Mouse (Mus musculus): ENCODE data around the gene Mbnl2.
A peak's percentile ranks its signal among the peaks of the same experiment; 100 is the strongest.

Mbnl2 gene

DNA sequence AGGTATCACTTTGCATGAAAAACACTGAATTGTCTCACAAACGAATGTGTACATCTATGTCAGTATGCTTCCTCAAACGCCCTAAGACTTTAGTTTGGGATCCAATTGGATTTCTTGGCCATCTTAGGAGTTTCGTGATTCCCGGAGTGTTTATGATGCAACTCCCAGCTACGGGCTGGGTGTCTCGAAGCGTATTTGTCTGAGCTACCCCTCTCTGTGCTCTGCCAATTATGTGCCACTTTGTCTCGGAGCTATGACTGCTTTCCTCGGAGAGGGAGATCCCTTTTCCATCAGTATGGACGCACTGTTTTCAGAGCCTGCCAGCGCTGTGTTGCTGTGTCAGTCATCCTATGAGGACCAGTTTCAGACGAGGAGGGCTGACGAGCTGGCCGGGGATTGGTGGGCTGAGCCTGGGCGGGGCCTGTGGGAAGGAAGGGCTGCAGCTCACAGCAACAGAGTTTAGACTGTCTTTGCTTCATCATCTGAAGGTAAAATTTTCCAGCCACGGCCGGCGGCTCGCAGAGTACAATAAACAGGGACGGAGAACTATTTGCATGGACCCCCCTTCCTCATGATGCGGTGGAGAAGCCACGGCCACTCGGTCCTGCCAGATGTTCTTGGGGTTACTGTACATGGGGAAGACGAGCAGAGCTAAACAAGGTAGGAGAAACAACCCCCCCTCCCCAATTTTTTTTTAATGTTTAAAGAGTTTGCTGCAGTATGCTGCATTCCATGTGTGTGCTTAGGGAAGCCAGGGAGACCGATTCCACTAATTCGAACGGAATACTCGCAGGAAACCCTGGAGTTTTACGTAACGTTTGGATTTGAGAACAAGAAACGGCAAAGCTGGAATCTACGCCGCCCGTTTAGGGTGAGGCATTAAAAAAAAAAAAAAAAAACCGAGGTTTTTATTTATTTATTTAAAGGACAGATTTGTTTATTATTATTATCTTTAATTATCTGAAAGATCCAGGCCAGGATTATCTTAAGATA is at the start of gene Mbnl2:
TSS of gene Mbnl2 (plus strand) at position 424 of the 993 bp plus-strand sequence.
- DNase-seq (ENCODE audit: inconsistent age in 2 of 2, low spot score in 1 of 2): peak; percentile 97 to 98

DNA sequence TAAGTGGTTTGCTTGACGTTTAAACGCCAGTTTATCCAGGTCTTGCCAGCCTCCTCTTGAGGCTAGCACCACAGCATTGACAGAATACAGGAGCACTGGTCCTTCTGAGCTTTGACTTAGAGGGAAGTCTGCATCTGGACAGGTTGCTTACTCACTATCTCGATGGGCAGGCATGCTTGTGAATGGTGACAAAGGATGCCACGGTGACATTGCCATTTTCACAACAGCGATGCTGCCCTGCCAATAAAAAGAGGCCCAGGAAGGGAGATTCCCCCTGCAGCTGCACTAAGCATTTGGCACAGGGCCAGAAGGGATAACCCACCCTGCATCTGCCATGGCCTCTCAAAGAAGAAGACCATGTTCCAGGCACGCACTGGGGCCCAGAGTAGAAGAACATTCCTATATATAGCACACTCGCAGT is 43.4 kb upstream of the Mbnl2 start:
- no peak for DNase-seq (ENCODE audit: inconsistent age in 2 of 2, low spot score in 1 of 2)

DNA sequence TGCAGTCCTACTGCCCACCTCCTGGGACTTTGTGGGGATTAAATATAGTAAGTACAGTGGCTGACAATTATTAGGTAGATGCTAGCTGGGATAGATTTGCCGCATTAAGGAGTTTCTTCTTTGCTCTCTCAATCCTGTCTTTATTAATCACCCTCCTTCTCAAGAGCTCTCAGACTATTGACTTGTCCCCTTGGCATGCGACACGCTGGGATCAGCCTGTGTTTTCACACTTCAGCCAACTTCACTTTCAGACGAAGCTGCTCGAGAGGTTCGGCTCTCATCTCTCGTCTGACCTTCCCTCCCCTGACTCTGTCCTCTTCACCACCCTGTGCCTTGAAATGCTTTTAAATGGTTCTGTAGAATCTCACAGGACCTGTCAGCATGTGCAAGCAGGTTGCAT is 39.9 kb upstream of the Mbnl2 start:
- DNase-seq (ENCODE audit: inconsistent age in 2 of 2, low spot score in 1 of 2): no peak

DNA sequence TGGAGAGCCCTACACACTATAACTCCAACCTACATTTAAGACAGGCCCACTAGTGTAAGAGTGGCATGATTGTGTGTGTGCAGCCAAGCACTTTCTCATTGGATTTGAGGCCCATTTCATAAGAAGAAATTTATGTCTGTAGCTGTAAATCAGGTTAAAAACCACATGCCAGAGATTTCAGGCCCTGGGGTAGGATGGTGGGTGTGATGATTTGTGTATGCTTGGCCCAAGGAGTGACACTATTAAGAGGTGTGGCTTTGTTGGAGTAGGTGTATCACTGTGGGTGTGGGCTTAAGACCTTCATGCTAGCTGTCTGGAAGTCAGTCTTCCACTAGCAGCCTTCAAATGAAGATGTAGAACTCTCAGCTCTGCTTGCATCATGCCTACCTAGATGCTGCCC is 37.0 kb upstream of the Mbnl2 start:
- DNase-seq (ENCODE audit: inconsistent age in 2 of 2, low spot score in 1 of 2): no peak

DNA sequence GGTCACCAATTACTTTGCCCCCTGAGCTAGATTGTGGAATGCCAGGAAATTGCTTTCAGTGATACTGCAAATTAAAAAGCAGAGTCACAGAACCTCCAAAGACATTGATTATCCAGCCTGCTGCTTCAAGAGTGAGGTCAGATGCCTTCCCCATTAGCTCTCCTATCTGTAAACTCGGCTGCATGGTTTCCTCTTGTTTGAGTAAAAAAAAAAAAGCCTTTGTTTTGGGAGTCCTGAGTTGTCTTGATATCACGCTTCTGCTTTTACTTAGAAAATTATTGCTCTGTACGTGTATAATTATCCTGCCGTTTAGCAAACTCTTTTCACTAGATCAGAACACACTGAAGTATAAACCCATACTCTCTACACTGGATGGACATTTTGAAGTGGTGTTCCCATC is 35.3 kb upstream of the Mbnl2 start:
- DNase-seq (ENCODE audit: inconsistent age in 2 of 2, low spot score in 1 of 2): no peak

DNA sequence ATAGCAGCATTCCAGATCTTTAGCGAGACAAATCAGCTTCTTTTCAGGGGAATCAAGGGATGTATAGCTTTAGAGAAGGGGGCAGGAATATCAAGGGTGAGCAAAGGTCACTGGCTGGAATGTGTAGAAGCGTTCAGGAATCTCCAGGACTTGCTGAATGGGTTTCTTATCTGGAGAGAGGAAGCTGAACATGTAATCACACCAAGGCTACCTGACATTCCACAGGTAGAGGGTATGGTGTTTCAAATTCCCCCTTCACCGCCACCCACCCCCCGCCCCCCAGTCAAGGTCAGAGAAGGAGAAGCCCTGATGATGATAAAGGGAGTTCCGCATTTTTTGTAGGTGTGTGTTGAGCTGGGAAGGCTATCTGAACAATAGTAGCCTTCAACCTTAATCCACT is 32.8 kb upstream of the Mbnl2 start:
- no peak for DNase-seq (ENCODE audit: inconsistent age in 2 of 2, low spot score in 1 of 2)

DNA sequence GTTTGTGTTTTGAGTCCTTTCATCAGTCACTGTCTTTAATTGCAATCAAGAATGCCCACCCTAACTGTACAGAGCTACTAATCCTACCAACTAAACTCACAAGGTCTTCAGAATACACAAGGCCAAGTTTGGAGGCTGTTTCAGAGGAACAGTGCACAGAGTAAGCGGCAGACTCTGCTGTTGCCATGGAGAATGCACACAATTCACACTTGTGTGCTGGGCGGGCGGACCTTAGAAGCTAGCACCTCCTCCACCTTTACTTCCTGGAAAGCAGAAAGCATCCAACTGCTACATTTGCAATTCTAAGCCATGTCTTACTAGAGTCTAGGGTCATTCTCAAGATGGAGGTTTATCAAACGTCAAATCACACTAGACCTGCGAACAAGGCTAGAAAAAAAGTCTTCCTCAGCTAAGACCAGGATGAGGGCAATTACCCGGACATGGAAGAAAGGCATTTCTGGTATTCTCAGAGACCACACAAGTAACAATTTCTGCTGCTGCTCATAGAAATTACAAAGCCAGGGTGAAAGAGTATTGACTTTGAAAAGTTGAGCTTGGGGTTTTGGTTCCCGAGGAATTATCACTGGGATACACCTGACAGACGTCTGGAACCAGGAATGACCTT is 30.3 kb upstream of the Mbnl2 start:
- DNase-seq (ENCODE audit: inconsistent age in 2 of 2, low spot score in 1 of 2): no peak

DNA sequence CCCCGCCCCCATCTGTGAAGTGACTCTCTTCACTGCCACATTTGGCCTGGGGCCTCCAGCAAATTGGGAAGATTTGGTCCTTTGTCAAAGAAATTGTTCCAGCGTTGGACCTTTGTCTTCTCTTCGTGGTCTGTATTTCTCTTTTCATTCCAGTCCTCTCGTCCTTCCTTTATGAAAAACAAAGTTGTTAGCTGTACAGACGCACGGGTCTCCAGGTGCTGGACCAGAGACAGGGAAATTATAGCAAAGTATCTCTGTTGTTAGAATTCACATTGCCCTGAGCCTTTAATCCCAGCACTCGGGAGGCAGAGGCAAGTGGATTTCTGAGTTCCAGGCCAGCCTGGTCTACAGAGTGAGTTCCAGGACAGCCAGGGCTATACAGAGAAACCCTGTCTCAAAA is 22.1 kb upstream of the Mbnl2 start:
- DNase-seq (ENCODE audit: inconsistent age in 2 of 2, low spot score in 1 of 2): no peak

DNA sequence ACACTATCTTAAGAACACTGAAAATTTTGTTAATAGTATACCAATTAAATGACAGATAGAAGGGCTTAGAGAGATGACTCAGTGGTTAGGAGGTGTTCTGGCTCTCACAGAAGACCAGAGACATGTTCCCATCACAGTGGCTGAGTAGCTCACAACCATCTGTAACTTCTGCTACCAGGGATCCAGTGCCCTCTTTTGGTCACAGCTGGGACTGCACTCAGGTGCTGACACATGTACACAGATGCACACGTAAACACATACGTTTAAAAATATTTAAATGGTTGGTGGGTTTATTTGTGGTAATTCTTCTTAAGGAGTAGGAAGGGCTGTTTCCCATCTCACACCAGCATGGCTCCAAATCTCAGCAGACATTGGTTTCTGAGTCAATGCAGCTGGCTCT is 19.3 kb upstream of the Mbnl2 start:
- no peak for DNase-seq (ENCODE audit: inconsistent age in 2 of 2, low spot score in 1 of 2)

DNA sequence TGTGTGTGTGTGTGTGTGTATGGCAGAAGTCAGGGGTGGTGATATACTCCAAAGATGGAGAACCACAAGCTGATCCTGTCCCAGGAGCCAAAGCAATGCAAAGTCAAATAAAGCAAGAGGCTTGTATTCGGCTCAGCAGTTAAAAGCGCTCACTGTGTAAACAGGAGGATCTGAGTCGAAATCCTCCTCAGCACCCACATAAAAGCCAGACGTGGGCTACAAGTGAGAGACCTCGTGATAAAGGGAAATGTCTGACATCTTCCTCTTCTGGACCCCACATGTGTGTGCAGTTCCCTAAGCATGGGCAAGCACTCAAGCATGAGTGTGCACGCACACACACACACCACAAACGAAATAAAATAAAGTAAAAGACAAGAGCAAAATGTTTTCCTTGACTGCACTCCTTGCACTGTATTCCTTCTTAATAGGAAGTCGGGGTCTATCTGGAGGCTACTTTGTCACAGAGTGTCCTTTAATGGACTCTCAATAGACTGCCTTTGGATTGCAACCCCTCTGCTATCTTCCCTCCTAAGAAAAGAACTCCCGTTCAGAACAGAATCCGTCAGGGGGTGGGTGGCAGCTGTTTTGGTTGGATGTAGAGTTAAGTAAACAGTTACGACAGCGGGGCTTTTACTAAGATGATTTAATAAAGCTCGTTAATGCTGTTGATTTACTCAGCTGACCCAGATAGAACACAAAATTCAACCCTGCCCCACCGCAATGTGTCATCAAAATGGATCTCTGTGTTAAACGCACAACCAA is 18.7 kb upstream of the Mbnl2 start:
- DNase-seq (ENCODE audit: inconsistent age in 2 of 2, low spot score in 1 of 2): no peak

DNA sequence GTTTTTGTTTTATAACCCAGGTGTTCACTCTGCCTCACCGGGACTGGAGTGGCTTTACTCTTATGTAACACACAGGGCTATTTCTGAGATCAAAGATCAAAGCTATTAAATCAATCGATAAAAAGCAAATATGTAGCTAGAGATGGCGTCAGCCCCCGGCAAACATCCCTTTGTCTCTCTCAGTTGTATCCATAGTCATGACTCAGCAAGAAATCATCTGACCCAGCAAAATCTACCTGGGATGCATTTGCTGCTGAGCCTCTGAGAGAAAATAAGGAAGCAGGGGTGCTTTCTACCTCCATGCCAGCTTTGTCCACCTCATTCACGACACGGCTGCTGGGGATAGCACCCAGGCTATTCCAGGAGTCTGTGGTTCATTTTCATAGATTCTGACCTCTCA is 18.0 kb upstream of the Mbnl2 start:
- no peak for DNase-seq (ENCODE audit: inconsistent age in 2 of 2, low spot score in 1 of 2)

DNA sequence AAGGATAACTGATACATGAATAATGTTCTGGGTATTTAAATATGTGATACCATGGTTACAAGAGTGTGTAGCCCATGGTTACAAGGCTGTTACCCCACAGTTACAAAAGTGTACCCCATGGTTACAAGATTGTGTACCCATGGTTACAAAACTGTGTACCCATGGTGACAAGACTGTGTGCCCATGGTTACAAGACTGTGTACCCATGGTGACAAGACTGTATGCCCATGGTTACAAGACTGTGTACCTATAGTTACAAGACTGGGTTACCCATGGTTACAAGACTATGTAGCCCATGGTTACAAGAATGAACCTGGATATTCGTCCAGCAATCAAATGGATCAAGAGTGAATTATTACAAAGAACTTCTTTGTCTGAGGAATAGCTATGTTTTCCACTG is 16.0 kb upstream of the Mbnl2 start:
- no peak for DNase-seq (ENCODE audit: inconsistent age in 2 of 2, low spot score in 1 of 2)

DNA sequence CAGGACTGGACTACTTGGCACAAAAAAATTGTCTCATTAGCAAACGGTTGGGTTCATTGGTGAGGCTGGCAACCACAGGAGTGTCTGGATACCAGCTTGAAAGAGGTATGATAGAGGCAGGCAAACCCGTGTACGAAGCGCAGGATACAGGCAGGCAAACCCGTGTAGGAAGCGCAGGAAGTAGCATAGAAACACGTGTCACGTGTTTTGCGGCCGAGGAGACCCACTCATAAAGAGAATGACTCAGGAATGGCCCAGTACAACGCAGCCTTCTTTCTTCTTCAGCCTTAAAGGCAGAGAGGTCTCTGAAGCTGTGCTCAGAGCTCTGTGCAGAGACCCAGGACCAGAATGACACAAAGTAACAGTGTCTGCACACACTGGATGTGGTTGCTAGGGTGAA is 13.9 kb upstream of the Mbnl2 start:
- DNase-seq (ENCODE audit: inconsistent age in 2 of 2, low spot score in 1 of 2): no peak

DNA sequence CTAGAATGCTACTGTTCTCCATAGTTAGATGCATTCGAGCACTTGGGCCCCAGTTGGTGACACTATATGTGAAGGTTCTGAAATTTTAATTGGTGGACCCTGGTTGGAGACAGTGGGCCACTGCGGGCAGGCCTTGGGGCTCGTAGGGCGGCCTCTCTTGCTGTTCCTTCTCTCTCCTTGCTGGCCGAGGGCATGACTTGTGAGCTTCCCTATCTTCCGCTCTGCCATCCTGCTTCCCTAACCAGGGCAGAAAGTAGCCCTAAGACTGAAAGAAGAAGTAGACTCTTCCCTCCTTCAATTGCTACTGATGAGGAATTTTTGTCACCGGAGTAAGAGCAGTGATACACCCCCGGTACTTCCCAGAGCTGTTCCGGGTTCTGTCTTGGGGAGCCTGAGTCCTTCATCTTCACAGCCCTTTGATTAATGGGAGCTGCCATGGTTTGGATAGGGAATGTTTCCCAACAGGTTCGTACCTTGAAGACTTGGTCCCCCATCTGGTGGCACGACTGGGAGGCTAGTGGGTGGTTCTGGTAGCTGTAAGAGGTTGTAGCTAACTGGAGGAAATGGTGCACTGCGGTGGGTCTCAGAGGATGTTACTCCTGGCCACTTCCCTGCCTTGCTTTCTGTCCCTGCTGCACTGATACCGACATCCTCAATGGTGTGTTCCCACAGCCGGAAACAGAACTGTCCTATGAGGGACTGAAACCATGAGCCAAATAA is 12.6 kb upstream of the Mbnl2 start:
- peak in 1 of 2 experiments; percentile 34 for DNase-seq (ENCODE audit: inconsistent age in 2 of 2, low spot score in 1 of 2)

DNA sequence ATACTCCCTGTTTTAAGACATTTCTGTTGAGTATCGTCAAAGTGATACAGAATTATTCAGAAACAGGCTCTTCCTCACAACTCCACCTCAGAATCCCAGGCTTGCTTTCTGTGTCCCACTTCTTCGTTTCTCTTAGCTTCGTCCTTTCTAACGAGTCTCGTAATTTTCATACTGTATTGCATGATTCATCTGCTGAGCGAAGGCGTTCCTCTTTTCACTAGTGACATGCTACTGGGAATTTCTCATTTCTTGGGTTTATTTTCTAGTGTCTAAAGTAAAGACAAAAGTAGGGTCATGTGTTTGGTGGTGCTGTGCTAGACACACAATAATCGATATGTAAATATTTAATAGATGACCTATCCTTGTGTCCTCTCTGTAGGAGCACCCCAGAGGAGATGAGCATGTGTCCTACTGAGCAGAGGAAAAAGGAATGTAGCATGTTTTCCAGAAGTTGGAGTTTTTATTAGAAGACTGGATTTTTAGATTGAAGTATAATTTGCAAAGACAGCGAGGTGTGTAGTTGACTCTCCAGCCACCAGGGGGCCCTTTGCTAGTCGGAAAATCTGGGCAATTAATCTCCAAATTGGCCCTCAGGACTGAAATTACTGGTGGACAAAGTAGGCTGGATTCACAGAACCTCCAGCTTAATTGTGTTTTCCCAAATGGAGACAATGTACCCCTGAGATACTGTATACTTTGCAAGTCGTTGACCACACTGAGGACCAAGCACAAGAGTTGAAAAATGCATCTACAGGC is 11.9 kb upstream of the Mbnl2 start:
- peak; percentile 62 to 88 for DNase-seq (ENCODE audit: inconsistent age in 2 of 2, low spot score in 1 of 2)

DNA sequence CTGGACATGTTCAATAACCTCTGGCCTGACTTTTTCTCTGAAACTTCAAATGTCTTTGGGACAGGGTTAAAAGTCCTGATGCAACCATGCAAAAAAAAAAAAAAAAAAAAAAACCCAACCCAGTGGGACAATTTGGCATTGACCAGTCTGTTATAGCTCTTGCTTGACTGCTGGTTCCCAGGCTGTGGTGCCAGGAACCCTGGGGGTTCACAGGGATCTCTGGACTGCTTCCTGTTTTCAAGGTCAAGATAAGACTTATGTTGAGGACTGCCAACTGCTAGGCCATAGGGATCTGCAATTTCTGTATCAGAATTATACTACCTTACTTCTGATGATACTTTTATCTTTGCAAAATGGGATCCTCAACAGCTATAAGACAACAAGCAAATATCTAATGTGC is 9.6 kb upstream of the Mbnl2 start:
- no peak for DNase-seq (ENCODE audit: inconsistent age in 2 of 2, low spot score in 1 of 2)

DNA sequence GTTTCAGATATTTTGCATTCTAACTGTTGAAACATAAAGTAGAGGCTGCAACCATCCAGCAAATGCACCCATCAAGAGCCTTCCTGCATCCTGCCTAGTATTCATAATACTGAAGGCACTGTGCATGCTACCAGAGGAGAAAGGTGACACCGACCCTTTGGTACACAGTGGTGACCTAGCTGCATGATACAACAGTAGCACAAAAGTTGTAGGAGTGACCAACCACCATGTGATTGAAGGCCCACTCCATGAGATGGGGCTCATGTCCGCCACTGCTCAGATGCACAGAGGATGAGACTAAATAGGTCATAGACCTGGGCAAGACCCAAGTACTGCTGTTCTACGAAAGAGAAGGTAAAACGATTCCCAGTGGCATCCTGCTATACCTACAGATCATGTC is 8.3 kb upstream of the Mbnl2 start:
- no peak for DNase-seq (ENCODE audit: inconsistent age in 2 of 2, low spot score in 1 of 2)

DNA sequence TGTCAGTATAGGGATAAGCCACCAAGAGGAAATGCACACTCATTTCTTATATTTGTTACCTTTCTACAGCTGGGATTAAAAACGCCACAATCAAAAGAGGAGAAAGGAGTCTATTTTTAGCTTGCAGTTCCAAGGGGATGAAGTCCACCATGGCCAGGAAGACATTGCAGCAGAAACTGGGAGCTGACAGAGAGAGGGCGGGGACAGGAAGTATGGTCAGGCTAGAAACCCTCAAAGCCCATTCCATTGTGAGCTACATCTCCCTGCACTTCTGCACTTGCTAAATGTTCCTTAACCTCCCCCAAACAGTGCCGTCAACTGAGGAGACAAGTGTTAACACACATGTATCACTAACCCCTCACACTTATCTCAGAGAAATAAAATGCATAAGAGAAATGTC is 5.4 kb upstream of the Mbnl2 start:
- peak in 1 of 2 experiments; percentile 39 for DNase-seq (ENCODE audit: inconsistent age in 2 of 2, low spot score in 1 of 2)

DNA sequence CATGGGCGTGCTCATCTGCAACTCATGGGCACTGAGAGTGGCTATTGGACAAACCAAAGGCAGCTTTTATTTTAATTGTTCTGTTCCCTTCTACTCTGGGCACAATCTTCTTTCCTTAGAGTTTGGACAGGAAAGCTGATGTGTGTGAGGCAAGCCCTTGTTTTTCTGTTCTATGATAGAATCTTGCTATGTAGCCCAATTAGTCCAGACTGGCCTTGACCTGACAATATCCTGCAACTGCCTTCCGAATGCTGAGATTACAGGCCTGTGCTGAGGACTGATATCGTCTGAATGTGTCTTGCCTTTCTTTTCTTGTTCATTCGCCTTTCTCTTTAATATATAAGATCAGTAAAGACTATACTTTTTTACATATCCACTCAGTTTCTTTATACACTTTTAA is 4.8 kb upstream of the Mbnl2 start:
- peak in 1 of 2 experiments; percentile 69 for DNase-seq (ENCODE audit: inconsistent age in 2 of 2, low spot score in 1 of 2)

DNA sequence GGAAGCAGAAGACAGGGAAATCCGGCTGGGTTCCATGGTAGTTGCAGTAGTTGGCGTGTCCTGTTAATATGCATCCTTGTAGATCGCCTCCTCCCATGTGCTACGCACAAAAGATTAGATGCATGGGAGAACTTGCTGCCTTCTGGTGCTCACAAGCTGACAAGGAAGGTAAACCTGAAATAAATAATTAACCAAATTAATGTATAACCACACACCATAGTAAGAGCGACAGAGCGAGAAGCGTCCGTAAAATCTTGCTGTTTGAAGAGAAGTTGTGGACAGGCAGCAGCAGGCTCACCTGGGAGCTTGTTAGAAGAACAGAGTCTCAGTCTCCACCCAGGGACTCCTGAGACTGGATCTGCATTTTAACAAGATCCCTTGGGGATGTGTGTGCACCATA is 4.4 kb upstream of the Mbnl2 start:
- DNase-seq (ENCODE audit: inconsistent age in 2 of 2, low spot score in 1 of 2): no peak

Data from adrenal gland, adult (tissue).